Mouse (Mus musculus): ENCODE results near the gene D730048I06Rik. TPM values are rescaled to one million over a fixed set of nuclear protein-coding genes. Genes with fewer than 3 reads are reported as not detected.
"Not testable (repeated sequence)": the region's sequence is repeated elsewhere in the genome, so short reads cannot be mapped to it uniquely, and the experiment has no call there.

D730048I06Rik gene
- total RNA-seq (2014; rRNA removed) = not detected in 2 replicates
- polyA plus RNA-seq (2015; fragmentation: Nextera tagmentation; extraction: Ambion mirVana) = not detected in 2 replicates

- H3K27me3 ChIP-seq (ENCODE audit: insufficient read depth, low read length) = no peaks in the 10 kb centered on the region
- H3K4me2 ChIP-seq (ENCODE audit: low read depth, low read length, poor library complexity, severe bottlenecking) = no peak within 1 kb of the TSS
- no peak for TF ChIP-seq CTCF (IDR thresholded peaks at IDR 0.05)
- H3K27ac ChIP-seq (ENCODE audit: low read depth, low read length) = no peak within 1 kb of the TSS
- ATAC-seq (ENCODE audit: low FRiP score) (no peak), DNase-seq (ENCODE audit: low spot score) (no peak)
- H3K9me3 ChIP-seq (ENCODE audit: low read length) = 0 out of 2 replicates have a peak, but pooled peaks cover 4% of the 10 kb centered on the region
- H3K36me3 ChIP-seq (ENCODE audit: insufficient read depth, low read length) = no peaks in the 10 kb centered on the region
- H3K4me1 ChIP-seq (ENCODE audit: insufficient read depth, low read length) = no peaks in the 10 kb centered on the region
- WGBS = 91% methylated on average over 3 of the region's 3 CpGs
- H3K4me3 ChIP-seq (ENCODE audit: low read depth, low read length) = no peak within 1 kb of the TSS
- no peak within 1 kb of the TSS for H3K9ac ChIP-seq (replicated peaks; ENCODE audit: low read length, poor library complexity, severe bottlenecking)
Observed at GRCm38 (mm10) chr9:35790001-35790400, at the start of gene D730048I06Rik, which contains the start of gene Gm27235. Gene D730048I06Rik, minus strand, starts transcription at chr9:35790112. Gene Gm27235, minus strand, starts transcription at chr9:35790101.

- not testable (repeated sequence) for H3K27me3 ChIP-seq (ENCODE audit: insufficient read depth, low read length); H3K36me3 ChIP-seq (ENCODE audit: insufficient read depth, low read length); H3K9me3 ChIP-seq (ENCODE audit: low read length); H3K27ac ChIP-seq (ENCODE audit: low read depth, low read length); DNase-seq (ENCODE audit: low spot score); H3K4me1 ChIP-seq (ENCODE audit: insufficient read depth, low read length); H3K4me3 ChIP-seq (ENCODE audit: low read depth, low read length); ATAC-seq (ENCODE audit: low FRiP score); H3K9ac ChIP-seq (replicated peaks; ENCODE audit: low read length, poor library complexity, severe bottlenecking); H3K4me2 ChIP-seq (ENCODE audit: low read depth, low read length, poor library complexity, severe bottlenecking)
- 98% methylated on average over 15 of the region's 15 CpGs for WGBS
Observed at GRCm38 (mm10) chr9:35817881-35818280, 28.0 kb upstream of the D730048I06Rik start.

- ATAC-seq (ENCODE audit: low FRiP score) (no peak), DNase-seq (ENCODE audit: low spot score) (no peak)
- Histone ChIP-seq H3K4me3 (ENCODE audit: low read depth, low read length) (no peak overlapping the region), H3K9me3 (ENCODE audit: low read length) (peaks cover 11% of the 10 kb centered on the region), H3K27ac (ENCODE audit: low read depth, low read length) (no peak overlapping the region), H3K9ac (replicated peaks; ENCODE audit: low read length, poor library complexity, severe bottlenecking) (no peak overlapping the region), H3K27me3 (ENCODE audit: insufficient read depth, low read length) (no peaks in the 10 kb centered on the region), H3K4me1 (ENCODE audit: insufficient read depth, low read length) (no peaks in the 10 kb centered on the region), H3K4me2 (ENCODE audit: low read depth, low read length, poor library complexity, severe bottlenecking) (no peak overlapping the region), H3K36me3 (ENCODE audit: insufficient read depth, low read length) (no peaks in the 10 kb centered on the region)
- TF ChIP-seq CTCF (IDR thresholded peaks at IDR 0.05) = no peak
Observed at GRCm38 (mm10) chr9:35798146-35798545, 8.2 kb upstream of the D730048I06Rik start.

DNA sequence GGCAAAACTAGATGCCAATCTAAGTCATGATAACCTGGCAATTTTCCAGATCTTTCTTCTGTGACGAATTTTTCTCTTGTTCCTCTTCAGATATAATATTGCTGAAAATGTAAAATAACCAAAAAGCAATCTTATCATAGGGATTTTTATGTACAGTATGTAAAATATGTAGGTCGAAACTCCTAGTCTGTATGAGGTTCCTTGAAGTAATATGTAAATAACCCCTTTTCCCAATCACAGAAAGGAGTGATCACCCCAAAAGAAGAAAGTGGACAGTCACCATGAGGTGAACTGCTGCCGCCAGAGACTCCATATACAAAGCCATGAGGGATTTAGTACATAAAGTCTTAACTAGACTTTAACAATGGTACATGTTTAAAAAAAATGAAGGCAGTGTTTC is 11.9 kb downstream of the D730048I06Rik start, which contains the start of gene Gm17727:
Gm17727 (minus strand) TSS at position 101 of the 400 bp plus-strand sequence.
- no peaks in the 10 kb centered on the region for H3K27me3 ChIP-seq (ENCODE audit: insufficient read depth, low read length)
- no peak within 1 kb of the TSS for H3K4me3 ChIP-seq (ENCODE audit: low read depth, low read length)
- WGBS = 63% methylated on average over 3 of the region's 3 CpGs
- no peaks in the 10 kb centered on the region for H3K4me1 ChIP-seq (ENCODE audit: insufficient read depth, low read length)
- H3K9me3 ChIP-seq (ENCODE audit: low read length) = peaks cover 5% of the 10 kb centered on the region; the same call in 1 of the 2 replicates
- TF ChIP-seq CTCF (IDR thresholded peaks at IDR 0.05) = no peak
- ATAC-seq (ENCODE audit: low FRiP score) = no peak
- H3K9ac ChIP-seq (replicated peaks; ENCODE audit: low read length, poor library complexity, severe bottlenecking) = no peak within 1 kb of the TSS
- no peak for DNase-seq (ENCODE audit: low spot score)
- H3K36me3 ChIP-seq (ENCODE audit: insufficient read depth, low read length) = no peaks in the 10 kb centered on the region
- H3K4me2 ChIP-seq (ENCODE audit: low read depth, low read length, poor library complexity, severe bottlenecking) = no peak within 1 kb of the TSS
- no peak within 1 kb of the TSS for H3K27ac ChIP-seq (ENCODE audit: low read depth, low read length)

DNA sequence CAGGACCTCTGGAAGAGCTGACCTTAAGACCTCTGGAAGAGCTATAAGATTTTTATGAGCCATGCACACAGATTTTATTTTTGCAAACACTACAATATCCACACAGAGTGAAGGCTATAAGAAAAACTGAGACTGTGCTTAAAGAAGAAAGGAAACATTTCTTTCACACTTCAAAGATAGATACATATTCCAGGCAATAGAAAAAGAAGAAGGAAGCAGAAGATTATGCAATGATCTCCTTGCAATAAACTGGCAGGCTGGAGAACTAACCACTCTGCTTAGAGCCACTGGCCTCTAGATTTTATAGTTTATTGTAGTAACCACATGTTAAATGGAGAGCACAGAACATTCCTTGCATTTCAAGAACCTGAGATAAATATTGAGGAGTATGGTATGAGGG is 33.1 kb downstream of the D730048I06Rik start:
- no peak overlapping the region for H3K4me2 ChIP-seq (ENCODE audit: low read depth, low read length, poor library complexity, severe bottlenecking)
- ATAC-seq (ENCODE audit: low FRiP score) = no peak
- no peak for TF ChIP-seq CTCF (IDR thresholded peaks at IDR 0.05)
- H3K9me3 ChIP-seq (ENCODE audit: low read length) = 0 out of 2 replicates have a peak, but pooled peaks cover 3% of the 10 kb centered on the region
- H3K4me1 ChIP-seq (ENCODE audit: insufficient read depth, low read length) = no peaks in the 10 kb centered on the region
- no peak overlapping the region for H3K27ac ChIP-seq (ENCODE audit: low read depth, low read length)
- H3K4me3 ChIP-seq (ENCODE audit: low read depth, low read length) = no peak overlapping the region
- no peak overlapping the region for H3K9ac ChIP-seq (replicated peaks; ENCODE audit: low read length, poor library complexity, severe bottlenecking)
- DNase-seq (ENCODE audit: low spot score) = no peak
- H3K36me3 ChIP-seq (ENCODE audit: insufficient read depth, low read length) = no peaks in the 10 kb centered on the region
- no peaks in the 10 kb centered on the region for H3K27me3 ChIP-seq (ENCODE audit: insufficient read depth, low read length)

DNA sequence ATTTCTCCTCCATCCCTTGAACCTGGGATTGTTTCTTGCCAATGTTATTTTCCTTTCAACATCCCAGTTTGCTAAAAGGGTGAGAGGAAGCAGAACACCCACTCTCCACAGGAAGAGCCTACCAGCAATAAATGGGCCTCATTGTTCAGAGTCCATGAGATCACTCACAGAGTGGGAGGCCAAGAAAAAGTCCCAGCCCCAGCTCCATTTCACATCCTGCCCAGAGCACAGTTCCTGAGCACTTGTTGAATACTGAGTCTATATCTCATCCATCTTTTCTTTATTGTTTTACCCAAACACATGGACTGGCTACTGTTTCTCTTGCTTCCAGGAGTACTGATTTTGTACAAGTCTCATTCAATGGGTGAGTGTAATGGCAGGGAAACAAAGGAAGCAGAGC is 49.2 kb downstream of the D730048I06Rik start, which contains the start of gene Gm17677:
Gm17677 (plus strand) TSS at position 301 of the 400 bp plus-strand sequence.
- no peaks in the 10 kb centered on the region for H3K27me3 ChIP-seq (ENCODE audit: insufficient read depth, low read length)
- H3K36me3 ChIP-seq (ENCODE audit: insufficient read depth, low read length) = no peaks in the 10 kb centered on the region
- TF ChIP-seq CTCF (IDR thresholded peaks at IDR 0.05) = no peak
- ATAC-seq (ENCODE audit: low FRiP score) (no peak), DNase-seq (ENCODE audit: low spot score) (no peak)
- 0 out of 2 replicates have a peak, but pooled peaks cover 12% of the 10 kb centered on the region for H3K9me3 ChIP-seq (ENCODE audit: low read length)
- H3K4me2 ChIP-seq (ENCODE audit: low read depth, low read length, poor library complexity, severe bottlenecking) = no peak within 1 kb of the TSS
- H3K27ac ChIP-seq (ENCODE audit: low read depth, low read length) = no peak within 1 kb of the TSS
- no peak within 1 kb of the TSS for H3K4me3 ChIP-seq (ENCODE audit: low read depth, low read length)
- H3K9ac ChIP-seq (replicated peaks; ENCODE audit: low read length, poor library complexity, severe bottlenecking) = no peak within 1 kb of the TSS
- no peaks in the 10 kb centered on the region for H3K4me1 ChIP-seq (ENCODE audit: insufficient read depth, low read length)

Other genes with a start within 250 kb of the D730048I06Rik start
- gene Ddx25, start 231.6 kb downstream of the D730048I06Rik start, total RNA-seq (2014; rRNA removed) = 24.1 and 28.6 TPM in 2 replicates
- gene Ddx25, start 231.6 kb downstream of the D730048I06Rik start, polyA plus RNA-seq (2015; fragmentation: Nextera tagmentation; extraction: Ambion mirVana) = 28.5 and 28.7 TPM in 2 replicates
- 9.6 and 12.8 TPM in 2 replicates for gene Pus3, start 231.5 kb downstream of the D730048I06Rik start, total RNA-seq (2014; rRNA removed)
- 13.3 and 14.2 TPM in 2 replicates for gene Pus3, start 231.5 kb downstream of the D730048I06Rik start, polyA plus RNA-seq (2015; fragmentation: Nextera tagmentation; extraction: Ambion mirVana)
- 0.14 and 0.33 TPM in 2 replicates for gene Pate2, start 219.8 kb downstream of the D730048I06Rik start, total RNA-seq (2014; rRNA removed)
- 0.42 and 0.54 TPM in 2 replicates for gene Pate2, start 219.8 kb downstream of the D730048I06Rik start, polyA plus RNA-seq (2015; fragmentation: Nextera tagmentation; extraction: Ambion mirVana)
- gene Hyls1, start 219.7 kb downstream of the D730048I06Rik start, total RNA-seq (2014; rRNA removed) = 7.9 and 8.9 TPM in 2 replicates
- 9.2 and 10.7 TPM in 2 replicates for gene Hyls1, start 219.7 kb downstream of the D730048I06Rik start, polyA plus RNA-seq (2015; fragmentation: Nextera tagmentation; extraction: Ambion mirVana)
- gene Pate4, start 178.2 kb downstream of the D730048I06Rik start, total RNA-seq (2014; rRNA removed) = not detected in 2 replicates
- not detected in 2 replicates for gene Pate4, start 178.2 kb downstream of the D730048I06Rik start, polyA plus RNA-seq (2015; fragmentation: Nextera tagmentation; extraction: Ambion mirVana)
- not detected in 2 replicates for gene Pate3, start 141.9 kb downstream of the D730048I06Rik start, total RNA-seq (2014; rRNA removed)
- not detected in 2 replicates for gene Pate3, start 141.9 kb downstream of the D730048I06Rik start, polyA plus RNA-seq (2015; fragmentation: Nextera tagmentation; extraction: Ambion mirVana)
- not detected in 2 replicates for gene Pate1, start 102.7 kb downstream of the D730048I06Rik start, total RNA-seq (2014; rRNA removed)
- not detected in 2 replicates for gene Pate1, start 102.7 kb downstream of the D730048I06Rik start, polyA plus RNA-seq (2015; fragmentation: Nextera tagmentation; extraction: Ambion mirVana)
- gene Gm17677, start 49.1 kb downstream of the D730048I06Rik start, total RNA-seq (2014; rRNA removed) = not detected in 2 replicates
- not detected in 2 replicates for gene Gm17677, start 49.1 kb downstream of the D730048I06Rik start, polyA plus RNA-seq (2015; fragmentation: Nextera tagmentation; extraction: Ambion mirVana)
- not detected in 2 replicates for gene Gm17727, start 12.0 kb downstream of the D730048I06Rik start, total RNA-seq (2014; rRNA removed)
- not detected in 2 replicates for gene Gm17727, start 12.0 kb downstream of the D730048I06Rik start, polyA plus RNA-seq (2015; fragmentation: Nextera tagmentation; extraction: Ambion mirVana)
- gene Gm27235, start within 50 bp of the D730048I06Rik start, total RNA-seq (2014; rRNA removed) = not detected in 2 replicates
- gene Gm27235, start within 50 bp of the D730048I06Rik start, polyA plus RNA-seq (2015; fragmentation: Nextera tagmentation; extraction: Ambion mirVana) = not detected in 2 replicates
- gene 9230110F15Rik, start 54.0 kb upstream of the D730048I06Rik start, total RNA-seq (2014; rRNA removed) = not detected in 2 replicates
- gene 9230110F15Rik, start 54.0 kb upstream of the D730048I06Rik start, polyA plus RNA-seq (2015; fragmentation: Nextera tagmentation; extraction: Ambion mirVana) = not detected in 2 replicates
- gene 9230113P08Rik, start 118.3 kb upstream of the D730048I06Rik start, total RNA-seq (2014; rRNA removed) = not detected in 2 replicates
- not detected in 2 replicates for gene 9230113P08Rik, start 118.3 kb upstream of the D730048I06Rik start, polyA plus RNA-seq (2015; fragmentation: Nextera tagmentation; extraction: Ambion mirVana)

Data from midbrain, postnatal 0 days (tissue).